Mouse (Mus musculus) megakaryocyte-erythroid progenitor cell, adult 5-6 weeks (primary cell): ENCODE measurements around the gene Fkbp1b. TPM values are rescaled to one million over a fixed set of nuclear protein-coding genes. Genes with fewer than 3 reads are reported as not detected.
"Not testable (repeated sequence)": the region's sequence is repeated elsewhere in the genome, so short reads cannot be mapped to it uniquely, and the experiment has no call there.

Experiments
- ATAC-seq: replicated peaks from 2 replicates; pipeline ENCODE4 v1.8.0; 2016; ENCODE audit warnings: mild to moderate bottlenecking, inconsistent platforms; ENCODE audit not compliant: severe bottlenecking, poor library complexity, low FRiP score, low TSS enrichment
- total RNA-seq, 2 experiments: library from RNA; stranded (forward) in 1 of 2; stranded (reverse) in 1 of 2; fragments of 200-1000, 215-1000 nt in 1 of 2; fragments of >200 nt in 1 of 2; fragmentation: Nextera tagmentation in 1 of 2; gene quantifications; 2 replicates each; pipeline ENCODE4 v1.2.3; 2014 to 2017

Fkbp1b gene
- not detected in 2 replicates for total RNA-seq (2014; fragmentation: Nextera tagmentation)
- 1.6 and 12.2 TPM in 2 replicates for total RNA-seq (2017)

GRCm38 (mm10) chr12:4841392-4841887, at the start of gene Fkbp1b:
Gene Fkbp1b, minus strand, starts transcription at chr12:4841591.
- peak; percentile 41 for ATAC-seq

GRCm38 (mm10) chr12:4889891-4890290, 48.5 kb upstream of the Fkbp1b start:
- peak; percentile 52; the same call in 1 of the 2 replicates for ATAC-seq

GRCm38 (mm10) chr12:4889251-4889650, 47.9 kb upstream of the Fkbp1b start:
- no peak for ATAC-seq

GRCm38 (mm10) chr12:4888739-4889138, 47.3 kb upstream of the Fkbp1b start:
- ATAC-seq = peak; percentile 50; the same call in 1 of the 2 replicates

DNA sequence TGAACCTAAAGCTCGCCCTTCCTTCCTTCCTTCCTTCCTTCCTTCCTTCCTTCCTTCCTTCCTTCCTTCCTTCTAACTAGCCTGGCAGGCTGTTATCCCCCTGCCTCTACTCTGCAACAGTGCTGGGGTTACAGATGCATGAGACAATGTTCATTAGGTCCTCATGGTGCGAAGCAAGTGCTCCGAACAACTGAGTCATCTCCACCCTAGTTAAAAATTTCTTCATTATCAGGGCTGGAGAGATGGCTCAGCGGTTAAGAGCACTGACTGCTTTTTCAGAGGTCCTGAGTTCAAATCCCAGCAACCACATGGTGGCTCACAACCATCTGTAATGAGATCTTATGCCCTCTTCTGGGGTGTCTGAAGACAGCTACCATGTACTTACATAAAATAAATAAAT, 45.2 kb upstream of the Fkbp1b start:
- not testable (repeated sequence) for ATAC-seq

GRCm38 (mm10) chr12:4885062-4885461, 43.7 kb upstream of the Fkbp1b start:
- ATAC-seq = no peak

- ATAC-seq = no peak
Observed at GRCm38 (mm10) chr12:4882086-4882485, 40.7 kb upstream of the Fkbp1b start.

GRCm38 (mm10) chr12:4879048-4879447, 37.7 kb upstream of the Fkbp1b start:
- ATAC-seq = no peak

GRCm38 (mm10) chr12:4878296-4878783, 36.9 kb upstream of the Fkbp1b start:
- ATAC-seq = no peak

- ATAC-seq = no peak
Observed at GRCm38 (mm10) chr12:4875623-4876022, 34.2 kb upstream of the Fkbp1b start.

- peak; percentile 79 for ATAC-seq
Observed at GRCm38 (mm10) chr12:4874161-4874927, 33.0 kb upstream of the Fkbp1b start, which contains the start of gene Mfsd2b. Gene Mfsd2b, minus strand, starts transcription at chr12:4874359.

DNA sequence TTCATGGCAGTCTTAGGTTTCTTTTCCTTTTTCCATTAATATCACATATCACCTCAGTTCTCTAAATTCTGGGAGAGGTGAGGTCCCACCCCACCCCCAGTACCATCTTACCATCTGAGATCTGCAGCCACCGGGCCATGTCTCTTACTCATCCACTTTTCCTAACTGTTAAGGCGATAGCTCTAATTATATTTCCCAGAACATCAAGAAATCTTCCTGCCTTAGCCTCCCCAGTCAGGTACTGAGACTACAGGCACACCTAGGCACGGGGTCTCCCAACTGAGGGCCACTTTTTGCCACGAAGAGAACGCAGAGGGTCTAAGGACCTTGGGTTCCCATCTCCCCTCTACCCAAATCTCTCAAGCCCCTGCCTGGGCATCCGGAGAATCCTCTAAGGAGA, 32.1 kb upstream of the Fkbp1b start:
- no peak for ATAC-seq

DNA sequence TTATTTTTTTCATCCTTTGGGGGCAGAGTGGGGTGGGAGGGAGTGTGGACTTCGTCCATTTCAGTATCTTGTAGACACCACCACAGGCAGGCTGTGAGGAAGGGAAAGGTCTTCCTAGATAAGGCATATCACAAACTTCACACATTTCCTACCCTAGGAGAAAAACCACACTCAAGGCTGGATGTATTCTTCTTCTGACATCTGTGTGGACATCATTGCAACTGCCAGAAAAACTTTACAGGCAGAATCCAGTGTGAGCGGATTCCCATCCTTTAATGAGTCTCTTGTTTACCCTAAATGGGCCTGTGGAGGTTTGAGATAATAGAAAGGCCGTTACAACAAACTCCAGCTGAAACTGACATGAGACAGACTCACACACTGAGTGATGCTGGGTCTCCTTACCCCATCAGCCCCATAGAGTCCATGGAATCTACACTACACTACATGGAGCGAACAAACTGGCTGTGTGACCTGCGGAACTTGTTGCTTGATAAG, 31.6 kb upstream of the Fkbp1b start:
- ATAC-seq = peak; percentile 77

- no peak for ATAC-seq
Observed at GRCm38 (mm10) chr12:4872273-4872672, 30.9 kb upstream of the Fkbp1b start.

DNA sequence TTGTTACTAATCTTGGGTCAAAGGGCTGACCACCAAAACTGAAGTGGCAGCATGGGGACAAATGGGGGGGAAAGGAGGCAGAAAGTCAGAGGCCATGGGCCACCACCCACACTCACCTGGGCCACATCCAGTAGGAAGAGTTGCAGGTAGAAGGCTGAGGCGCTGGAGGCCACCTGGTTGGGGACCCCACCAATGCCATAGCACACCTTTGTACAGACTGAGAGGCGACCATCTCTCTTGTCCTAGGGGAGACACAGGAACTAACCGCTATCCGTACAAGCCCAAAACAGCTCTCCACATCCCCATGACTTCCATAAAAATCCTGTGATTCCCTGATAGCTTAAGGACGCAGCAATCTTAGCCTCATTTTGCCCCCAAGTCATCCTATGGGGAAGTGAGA, 29.9 kb upstream of the Fkbp1b start:
- ATAC-seq = no peak

GRCm38 (mm10) chr12:4868924-4869323, 27.5 kb upstream of the Fkbp1b start:
- ATAC-seq = no peak

GRCm38 (mm10) chr12:4864338-4864690, 22.9 kb upstream of the Fkbp1b start:
- no peak for ATAC-seq

DNA sequence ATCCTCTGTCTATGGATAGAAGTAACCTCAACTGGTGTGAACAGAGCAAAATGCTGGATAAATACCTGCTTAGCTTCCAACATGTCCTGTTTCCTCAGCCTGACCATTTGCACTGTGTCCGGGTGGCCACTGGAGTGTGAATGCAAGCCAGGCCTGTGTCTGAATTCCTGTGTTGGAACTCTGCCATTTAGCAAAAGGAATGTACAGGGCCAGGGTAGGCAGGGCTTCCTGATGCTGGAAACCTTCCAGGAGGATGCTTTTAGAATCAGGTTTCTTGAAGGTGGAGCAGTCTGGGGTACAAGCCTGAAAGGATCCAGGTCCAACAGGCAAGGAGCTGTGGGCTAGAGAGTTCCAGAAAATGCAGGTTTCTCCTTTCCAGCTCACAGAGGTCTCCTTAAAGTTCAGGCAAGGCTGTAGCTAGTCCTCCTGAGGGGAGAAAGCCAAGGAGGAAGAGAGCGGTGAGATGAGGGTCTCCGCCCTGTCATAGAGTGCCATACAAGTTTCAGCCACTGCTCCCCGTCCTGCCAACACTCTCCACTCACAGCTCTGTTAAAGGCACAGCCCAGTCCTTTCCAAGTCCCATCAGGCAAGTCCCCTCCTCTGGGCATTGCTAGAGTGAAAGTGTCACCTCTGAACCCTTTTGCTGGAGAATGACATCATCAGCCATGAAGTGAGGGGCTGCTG, 22.4 kb upstream of the Fkbp1b start:
- no peak for ATAC-seq

GRCm38 (mm10) chr12:4862672-4863071, 21.3 kb upstream of the Fkbp1b start:
- ATAC-seq = no peak; the same call in 1 of the 2 replicates

- ATAC-seq = no peak
Observed at GRCm38 (mm10) chr12:4859241-4859914, 18.0 kb upstream of the Fkbp1b start.
